Mouse (Mus musculus) heart, postnatal 25 days (tissue): ENCODE measurements around the gene Tex21. TPM values are rescaled to one million over a fixed set of nuclear protein-coding genes. Genes with fewer than 3 reads are reported as not detected.

Experiments used
- DNase-seq: peaks from one replicate; pipeline ENCODE4 v3.0.0; 2022; ENCODE audit warnings: low spot score
- intact Hi-C: fragments of 180-260 bp; cut with DNase I; formaldehyde crosslinking; loops from one replicate; pipeline ENCODE4 v1.15.1; 2025
- total RNA-seq, 2 experiments: library from RNA; stranded (reverse); gene quantifications; 2 replicates each; pipeline ENCODE4 v1.2.3; 2021

Tex21 gene
- total RNA-seq = not detected

GRCm38 (mm10) chr12:76246646-76247045 is at the start of gene Tex21:
Gene Tex21 (minus strand): TSS chr12:76246746.
- intact Hi-C loops = no loop called here
- DNase-seq = no peak

DNA sequence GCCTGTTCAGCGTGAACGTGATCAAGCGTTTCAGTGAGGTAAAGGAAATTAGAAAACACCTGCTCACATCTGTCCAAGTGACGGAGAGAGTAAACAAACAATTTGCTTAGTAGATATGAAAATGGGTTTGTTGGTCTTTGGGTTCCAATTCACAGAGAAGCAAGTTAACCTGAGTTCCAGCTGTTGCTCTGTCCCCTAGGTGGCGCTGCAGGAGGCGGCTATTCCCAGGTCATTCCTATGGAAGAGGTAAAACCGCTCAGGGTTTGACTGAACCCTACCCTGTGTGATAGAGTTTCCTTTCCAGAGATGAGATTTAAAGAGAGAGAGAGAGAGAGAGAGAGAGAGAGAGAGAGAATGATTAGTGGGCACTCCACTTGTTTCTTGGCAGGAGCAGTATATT is 46.6 kb upstream of the Tex21 start:
- intact Hi-C loops = loop anchor here (1.0 to 2.0 kb wide), 3 partner anchors 26 to 180 kb away; no protein-coding TSS in a partner anchor
- DNase-seq = no peak

DNA sequence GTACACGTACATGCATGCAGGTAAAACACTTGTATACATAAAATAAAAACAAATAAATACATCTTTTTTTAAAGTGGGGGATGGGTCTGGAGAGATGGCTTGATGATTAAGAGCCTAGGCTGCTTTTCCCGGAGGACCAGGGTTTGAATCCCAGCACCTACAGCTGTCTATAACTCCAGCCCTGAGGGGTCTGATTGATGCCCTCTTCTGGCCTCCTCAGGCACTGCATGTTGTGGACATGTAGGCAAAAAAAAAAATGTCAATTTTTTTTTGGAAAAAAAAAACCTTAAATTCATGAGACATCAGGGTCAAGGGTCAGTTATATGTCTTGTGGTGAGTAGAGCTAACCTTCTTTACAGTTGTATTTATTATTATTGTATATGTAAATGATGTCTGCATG is 43.7 kb upstream of the Tex21 start:
- DNase-seq = no peak
- intact Hi-C loops = no loop called here

GRCm38 (mm10) chr12:76289428-76289827 is 42.9 kb upstream of the Tex21 start:
- no peak for DNase-seq
- intact Hi-C loops = no loop called here

- intact Hi-C loops = no loop called here
- DNase-seq = no peak
These were observed 41.9 kb upstream of the Tex21 start for GRCm38 (mm10) chr12:76288494-76288893.

DNA sequence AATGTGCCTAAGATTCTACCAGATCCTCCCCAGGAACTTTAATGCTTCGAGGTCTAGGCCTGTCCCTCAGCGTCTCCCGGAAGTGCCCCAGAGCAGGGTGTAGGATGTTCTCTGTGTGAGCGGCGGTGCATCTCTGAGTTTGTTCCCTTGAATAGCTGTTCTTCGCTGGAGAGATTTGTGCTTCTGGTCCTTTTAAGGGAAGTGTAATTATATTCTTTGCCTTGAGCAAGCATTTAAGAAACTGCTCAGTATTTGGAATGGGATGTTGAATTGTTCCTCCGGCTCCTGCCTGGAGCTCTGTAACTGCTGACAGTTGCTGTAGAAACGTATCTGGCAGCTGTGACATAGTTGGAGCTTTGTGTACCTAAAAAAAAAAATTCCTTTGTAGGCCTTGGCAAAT is 41.4 kb upstream of the Tex21 start:
- DNase-seq = no peak
- intact Hi-C loops = no loop called here

DNA sequence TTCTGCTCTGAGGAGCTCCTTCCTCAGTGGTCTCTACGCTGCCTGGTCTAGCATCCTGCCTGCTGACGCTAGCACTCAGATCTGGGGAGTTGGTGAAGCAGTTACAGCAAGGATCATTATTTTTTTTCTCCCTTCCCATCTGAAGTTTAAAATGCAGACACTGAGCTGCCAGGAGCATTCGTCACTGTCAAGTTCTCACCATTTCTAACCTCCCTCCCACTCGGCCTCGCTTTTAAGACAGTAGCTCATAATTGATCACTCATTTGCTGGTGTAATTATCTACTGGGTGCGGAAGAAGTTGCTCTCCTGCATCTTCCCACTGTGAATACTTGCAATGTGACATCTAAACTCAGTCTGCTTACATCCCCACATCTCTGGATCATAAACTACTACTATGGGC is 38.9 kb upstream of the Tex21 start:
- no peak for DNase-seq
- intact Hi-C loops = no loop called here

- intact Hi-C loops = no loop called here
- no peak for DNase-seq
These were observed 36.1 kb upstream of the Tex21 start for GRCm38 (mm10) chr12:76282532-76283173.

GRCm38 (mm10) chr12:76282132-76282531 is 35.6 kb upstream of the Tex21 start:
- no peak for DNase-seq

DNA sequence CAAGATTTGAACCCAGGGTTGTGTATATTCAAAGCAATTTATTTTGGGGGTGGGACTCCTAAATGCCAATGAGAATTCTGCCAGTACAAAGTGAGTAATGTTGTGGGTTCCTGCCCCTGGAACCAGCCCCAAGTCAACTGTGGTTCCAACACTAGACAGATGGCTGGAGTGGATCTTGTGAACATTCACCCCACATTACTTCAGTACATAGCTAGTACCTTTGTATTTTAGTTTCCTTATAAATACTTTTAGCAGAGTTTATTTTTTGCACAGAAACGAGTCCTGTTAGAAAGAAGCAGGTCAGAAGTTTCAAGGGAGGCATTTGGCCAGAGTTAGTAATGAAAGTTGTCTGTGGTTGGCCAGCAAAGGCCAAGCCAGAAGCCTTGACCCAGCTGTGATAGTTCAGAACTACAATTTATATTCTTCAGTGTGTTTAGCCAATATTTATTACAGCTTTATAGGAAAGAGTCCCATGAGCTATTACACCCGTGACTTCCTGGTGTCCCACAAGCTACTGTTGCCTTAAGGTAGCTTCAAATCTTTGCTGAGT is 34.6 kb upstream of the Tex21 start:
- DNase-seq = no peak
- intact Hi-C loops = no loop called here

More at GRCm38 (mm10) chr12:76282132-76282531, 35.6 kb upstream of the Tex21 start:
- intact Hi-C loops = no loop called here

DNA sequence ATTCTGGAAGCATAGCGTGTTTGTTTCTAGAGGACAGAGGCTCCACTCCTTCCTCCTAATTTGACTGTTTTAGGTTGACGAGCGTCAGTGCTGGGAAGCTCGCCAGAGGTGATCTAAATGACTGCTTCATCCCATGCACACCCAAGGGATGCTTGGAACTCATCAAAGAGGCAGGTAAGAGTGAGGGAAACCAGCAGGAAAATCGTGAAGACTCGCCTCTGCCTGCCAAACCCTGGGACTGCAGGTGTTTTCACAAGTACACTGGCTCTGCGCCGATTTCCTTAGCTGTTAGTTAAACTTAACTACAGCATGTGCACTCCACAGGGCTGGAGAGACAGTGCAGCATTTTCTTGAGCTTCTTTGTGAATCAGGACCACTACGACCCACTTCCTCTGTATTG is 34.0 kb upstream of the Tex21 start:
- no peak for DNase-seq
- intact Hi-C loops = no loop called here

GRCm38 (mm10) chr12:76278209-76278608 is 31.7 kb upstream of the Tex21 start:
- intact Hi-C loops = no loop called here
- DNase-seq = no peak

- intact Hi-C loops = no loop called here
These were observed 26.3 kb upstream of the Tex21 start for GRCm38 (mm10) chr12:76272610-76273524.

DNA sequence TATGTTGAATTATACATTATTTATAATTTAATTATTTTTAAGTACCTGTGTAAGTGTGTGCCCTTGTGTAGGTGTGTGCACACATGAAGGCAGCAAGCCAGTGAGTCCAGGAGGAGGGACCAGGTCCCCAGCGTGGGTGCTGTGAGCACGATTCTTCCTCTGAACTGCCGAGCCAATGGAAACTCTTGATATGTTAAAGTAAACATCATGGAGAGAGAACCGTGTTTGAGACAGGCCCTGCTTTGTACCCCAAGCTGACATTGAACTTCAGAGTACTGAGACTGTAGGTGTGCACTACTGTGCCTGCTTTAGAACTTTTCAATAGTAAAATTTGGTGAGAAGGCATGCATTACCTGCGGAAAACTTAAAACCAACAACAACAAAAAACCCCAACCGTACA is 25.0 kb upstream of the Tex21 start:
- intact Hi-C loops = no loop called here
- no peak for DNase-seq

More at GRCm38 (mm10) chr12:76272610-76273524, 26.3 kb upstream of the Tex21 start:
- no peak for DNase-seq

DNA sequence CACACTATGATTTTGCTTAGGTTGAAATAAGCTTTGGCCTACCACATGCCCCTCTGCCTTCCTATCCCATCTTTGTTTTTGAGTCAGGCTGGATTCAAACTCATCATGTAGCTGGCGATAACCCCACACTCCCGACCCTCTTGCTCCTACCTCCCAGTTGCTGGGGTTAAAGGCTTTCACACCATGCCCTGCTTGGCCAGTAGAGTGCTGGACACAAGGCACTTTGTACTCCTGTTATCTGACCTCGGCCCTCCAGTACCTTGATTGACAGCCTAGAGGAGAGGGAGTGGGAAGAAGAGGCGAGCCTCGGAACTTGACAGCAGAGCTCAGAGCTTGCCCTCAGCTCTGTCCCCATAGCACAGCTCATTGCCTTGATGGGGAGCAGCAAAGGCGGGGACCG is 22.6 kb upstream of the Tex21 start:
- intact Hi-C loops = loop anchor here (5.0 kb wide), 1 partner anchor 203 kb away; no protein-coding TSS in a partner anchor
- no peak for DNase-seq

DNA sequence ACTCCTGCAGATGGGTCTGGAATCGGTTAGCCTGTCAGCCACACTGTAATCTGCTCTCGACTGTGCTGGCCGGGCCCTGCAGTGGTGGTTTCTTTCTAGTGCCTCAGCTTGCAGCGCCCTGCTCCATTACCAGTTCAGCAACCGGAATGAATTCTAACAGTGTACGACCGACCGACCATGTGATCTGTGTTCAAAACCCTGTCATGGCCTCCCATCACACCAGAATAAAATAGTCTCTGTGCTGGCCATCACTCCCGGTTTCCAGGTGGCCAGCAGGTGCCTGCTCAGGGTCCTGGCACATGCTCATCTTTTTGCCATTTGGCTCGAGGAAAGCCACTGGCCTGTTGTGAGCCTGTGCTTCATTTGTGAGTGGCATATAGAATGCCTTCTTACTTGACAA is 22.1 kb upstream of the Tex21 start:
- intact Hi-C loops = loop anchor here (5.0 kb wide), 1 partner anchor 204 kb away; no protein-coding TSS in a partner anchor
- DNase-seq = no peak

DNA sequence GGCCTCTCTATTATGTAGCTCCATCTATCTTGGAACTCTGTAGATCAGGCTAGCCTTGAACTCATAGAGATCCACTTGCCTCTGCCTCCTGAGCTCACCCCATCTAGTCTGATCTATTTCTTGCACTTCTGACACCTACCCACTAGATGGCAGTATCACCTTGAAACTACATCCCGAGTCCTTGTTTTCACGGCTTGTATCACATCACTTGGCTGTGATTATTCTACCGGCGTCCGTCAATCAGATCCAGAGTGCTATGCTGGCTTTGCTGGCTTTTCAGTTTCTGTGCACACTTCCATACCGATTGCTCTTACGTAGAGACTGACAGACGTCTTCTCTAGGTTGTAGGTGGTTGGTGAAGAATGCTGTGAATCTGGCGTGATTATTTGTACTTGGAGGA is 20.3 kb upstream of the Tex21 start:
- intact Hi-C loops = loop anchor here (2.0 to 5.0 kb wide), 3 partner anchors 26 to 205 kb away; no protein-coding TSS in a partner anchor
- no peak for DNase-seq

GRCm38 (mm10) chr12:76265001-76265400 is 18.5 kb upstream of the Tex21 start:
- no peak for DNase-seq
- intact Hi-C loops = loop anchor here (5.0 kb wide), 1 partner anchor 207 kb away; no protein-coding TSS in a partner anchor

DNA sequence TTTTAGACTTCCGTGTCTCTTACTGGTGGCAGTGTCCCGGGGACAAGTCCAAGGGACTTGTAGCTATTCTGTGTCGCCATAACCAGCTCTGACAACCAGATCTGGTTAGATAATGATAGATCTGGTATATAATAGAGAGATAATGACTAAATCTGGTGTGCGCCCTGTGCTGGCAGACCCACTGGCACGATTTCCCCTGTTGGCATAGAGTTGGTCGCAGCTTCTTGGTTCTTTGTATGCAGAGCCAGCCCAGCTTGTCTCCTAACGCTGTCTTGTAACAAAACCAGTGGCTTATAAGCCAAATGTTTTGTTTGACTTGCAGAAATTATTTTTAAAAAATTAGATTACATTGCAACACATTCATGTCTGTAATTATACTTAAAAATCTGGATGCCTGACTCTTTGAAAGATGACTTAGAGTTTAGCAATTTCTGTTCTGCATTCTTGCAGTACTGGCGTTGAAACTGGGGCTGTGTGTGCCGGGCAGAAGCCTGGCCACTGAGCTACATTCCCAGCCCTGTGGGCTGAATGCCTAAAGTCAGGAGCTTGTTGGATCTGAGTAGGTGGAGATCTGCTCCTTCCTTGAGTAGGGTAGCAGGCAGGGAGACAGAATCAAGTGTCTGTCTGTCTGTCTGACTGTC is 17.9 kb upstream of the Tex21 start:
- intact Hi-C loops = no loop called here

DNA sequence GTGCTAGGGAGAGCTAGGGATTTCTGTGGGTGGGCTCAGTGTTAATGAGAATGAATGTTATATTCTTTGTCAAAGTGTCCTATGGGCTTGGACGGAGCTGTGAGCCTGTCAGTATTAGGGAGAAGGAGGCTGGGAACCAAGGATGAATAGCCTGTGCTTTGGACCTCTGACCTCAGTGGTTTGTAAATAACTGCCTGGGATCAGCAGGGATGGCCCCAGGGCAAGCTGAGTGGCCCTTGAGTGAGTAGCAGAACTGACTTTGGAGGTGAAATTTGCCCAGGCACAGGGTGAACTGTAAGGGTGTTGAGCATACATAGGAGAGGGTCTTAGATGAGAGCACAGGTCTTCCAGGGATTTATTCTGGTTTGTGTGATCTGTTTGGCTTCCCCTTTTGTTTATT is 17.3 kb upstream of the Tex21 start:
- intact Hi-C loops = no loop called here
- no peak for DNase-seq

More for the DNA sequence above, 17.9 kb upstream of the Tex21 start:
- peak; percentile 9 for DNase-seq
